Mouse (Mus musculus) urinary bladder, postnatal 4 days (tissue): ENCODE data around the gene Xxylt1.

Experiments used
- DNase-seq, 2 experiments: peaks; one replicate each; pipeline ENCODE4 v3.0.0; 2021 to 2022; ENCODE audit warnings: low spot score in 2 of 2

Gene Xxylt1

GRCm38 (mm10) chr16:30959692-30960091, 121.5 kb downstream of the Xxylt1 start:
- DNase-seq = no peak

- DNase-seq = no peak
Observed at GRCm38 (mm10) chr16:30956141-30956540, 125.1 kb downstream of the Xxylt1 start.

- no peak for DNase-seq
Observed at GRCm38 (mm10) chr16:30948636-30949035, 132.6 kb downstream of the Xxylt1 start.

- DNase-seq = no peak
Observed at GRCm38 (mm10) chr16:30948216-30948615, 133.0 kb downstream of the Xxylt1 start.

- no peak for DNase-seq
Observed at GRCm38 (mm10) chr16:30944886-30945285, 136.3 kb downstream of the Xxylt1 start.

GRCm38 (mm10) chr16:30943919-30944318, 137.3 kb downstream of the Xxylt1 start:
- no peak for DNase-seq

GRCm38 (mm10) chr16:30940699-30941098, 140.5 kb downstream of the Xxylt1 start:
- DNase-seq = no peak

GRCm38 (mm10) chr16:30939903-30940302, 141.3 kb downstream of the Xxylt1 start:
- DNase-seq = no peak

GRCm38 (mm10) chr16:30939210-30939609, 142.0 kb downstream of the Xxylt1 start:
- no peak for DNase-seq

- DNase-seq = no peak
Observed at GRCm38 (mm10) chr16:30938664-30939063, 142.6 kb downstream of the Xxylt1 start.

GRCm38 (mm10) chr16:30937665-30938064, 143.6 kb downstream of the Xxylt1 start:
- no peak for DNase-seq

GRCm38 (mm10) chr16:30936471-30936870, 144.8 kb downstream of the Xxylt1 start:
- DNase-seq = no peak

- no peak for DNase-seq
Observed at GRCm38 (mm10) chr16:30936012-30936461, 145.2 kb downstream of the Xxylt1 start.

- no peak for DNase-seq
Observed at GRCm38 (mm10) chr16:30934967-30935690, 146.1 kb downstream of the Xxylt1 start.

GRCm38 (mm10) chr16:30934205-30934780, 146.9 kb downstream of the Xxylt1 start:
- no peak for DNase-seq

- DNase-seq = no peak
Observed at GRCm38 (mm10) chr16:30933366-30933765, 147.9 kb downstream of the Xxylt1 start.

GRCm38 (mm10) chr16:30932791-30933190, 148.4 kb downstream of the Xxylt1 start:
- no peak for DNase-seq

- DNase-seq = no peak
Observed at GRCm38 (mm10) chr16:30932196-30932595, 149.0 kb downstream of the Xxylt1 start.

- DNase-seq = no peak
Observed at GRCm38 (mm10) chr16:30929165-30929564, 152.1 kb downstream of the Xxylt1 start.

GRCm38 (mm10) chr16:30928076-30928750, 153.0 kb downstream of the Xxylt1 start:
- no peak for DNase-seq

GRCm38 (mm10) chr16:30925496-30925895, 155.7 kb downstream of the Xxylt1 start:
- peak in 1 of 2 experiments; percentile 29 for DNase-seq

GRCm38 (mm10) chr16:30923899-30924298, 157.3 kb downstream of the Xxylt1 start:
- peak in 1 of 2 experiments; percentile 32 for DNase-seq

GRCm38 (mm10) chr16:30922548-30922947, 158.7 kb downstream of the Xxylt1 start:
- peak in 1 of 2 experiments; percentile 57 for DNase-seq
